Mouse (Mus musculus): ENCODE data around the gene Iqsec1. TPM values are rescaled to one million over a fixed set of nuclear protein-coding genes. Genes with fewer than 3 reads are reported as not detected.

The Iqsec1 gene
- total RNA-seq, 2 experiments from 2014 or later, result 268 to 271 TPM

GRCm38 (mm10) chr6:90625207-90625994, 363.1 kb downstream of the Iqsec1 start:
- no peak for DNase-seq (ENCODE audit: low spot score in 2 of 2)

- DNase-seq (ENCODE audit: low spot score in 2 of 2), result no peak
Observed at GRCm38 (mm10) chr6:90624733-90625132, 363.8 kb downstream of the Iqsec1 start.

GRCm38 (mm10) chr6:90624184-90624583, 364.3 kb downstream of the Iqsec1 start:
- DNase-seq (ENCODE audit: low spot score in 2 of 2), result no peak

GRCm38 (mm10) chr6:90623456-90623836, 365.0 kb downstream of the Iqsec1 start:
- no peak for DNase-seq (ENCODE audit: low spot score in 2 of 2)

GRCm38 (mm10) chr6:90622758-90623455, 365.6 kb downstream of the Iqsec1 start:
- no peak for DNase-seq (ENCODE audit: low spot score in 2 of 2)

- no peak for DNase-seq (ENCODE audit: low spot score in 2 of 2)
Observed at GRCm38 (mm10) chr6:90621584-90621890, 366.9 kb downstream of the Iqsec1 start.

- no peak for DNase-seq (ENCODE audit: low spot score in 2 of 2)
Observed at GRCm38 (mm10) chr6:90620791-90621583, 367.5 kb downstream of the Iqsec1 start.

GRCm38 (mm10) chr6:90619936-90620335, 368.5 kb downstream of the Iqsec1 start:
- DNase-seq (ENCODE audit: low spot score in 2 of 2), result no peak

- DNase-seq (ENCODE audit: low spot score in 2 of 2), result no peak
Observed at GRCm38 (mm10) chr6:90618821-90619636, 369.5 kb downstream of the Iqsec1 start.

GRCm38 (mm10) chr6:90618274-90618673, 370.2 kb downstream of the Iqsec1 start:
- no peak for DNase-seq (ENCODE audit: low spot score in 2 of 2)

GRCm38 (mm10) chr6:90616481-90616880, 372.0 kb downstream of the Iqsec1 start:
- DNase-seq (ENCODE audit: low spot score in 2 of 2), result no peak

- no peak for DNase-seq (ENCODE audit: low spot score in 2 of 2)
Observed at GRCm38 (mm10) chr6:90615991-90616390, 372.5 kb downstream of the Iqsec1 start.

GRCm38 (mm10) chr6:90615362-90615761, 373.1 kb downstream of the Iqsec1 start:
- peak in 1 of 2 experiments; percentile 18 for DNase-seq (ENCODE audit: low spot score in 2 of 2)

GRCm38 (mm10) chr6:90613277-90613676, 375.2 kb downstream of the Iqsec1 start:
- DNase-seq (ENCODE audit: low spot score in 2 of 2), result no peak

GRCm38 (mm10) chr6:90610248-90610647, 378.2 kb downstream of the Iqsec1 start:
- no peak for DNase-seq (ENCODE audit: low spot score in 2 of 2)

GRCm38 (mm10) chr6:90608186-90608585, 380.3 kb downstream of the Iqsec1 start:
- no peak for DNase-seq (ENCODE audit: low spot score in 2 of 2)

GRCm38 (mm10) chr6:90607196-90607595, 381.3 kb downstream of the Iqsec1 start:
- DNase-seq (ENCODE audit: low spot score in 2 of 2), result peak in 1 of 2 experiments; percentile 69

GRCm38 (mm10) chr6:90606538-90606937, 381.9 kb downstream of the Iqsec1 start:
- peak; percentile 25 to 72 for DNase-seq (ENCODE audit: low spot score in 2 of 2)

Measured in layer of hippocampus, adult 18-20 months (tissue).